Mouse (Mus musculus) cerebellum, adult 2 months (tissue): ENCODE results near the gene Crabp1.

Experiments
- CTCF ChIP-seq: fragments of 200-500 bp; IDR thresholded peaks from 2 replicates; pipeline ENCODE4 v1.5.1; 2011; ENCODE audit warnings: low read depth, mild to moderate bottlenecking, control low read depth, low read length, moderate library complexity, borderline replicate concordance; ENCODE audit not compliant: insufficient read depth
- POLR2A ChIP-seq: fragments of 200-500 bp; IDR thresholded peaks from 2 replicates; pipeline ENCODE4 v1.6.1; 2011; ENCODE audit warnings: low read length, control low read depth, borderline replicate concordance; ENCODE audit not compliant: insufficient read depth

DNA sequence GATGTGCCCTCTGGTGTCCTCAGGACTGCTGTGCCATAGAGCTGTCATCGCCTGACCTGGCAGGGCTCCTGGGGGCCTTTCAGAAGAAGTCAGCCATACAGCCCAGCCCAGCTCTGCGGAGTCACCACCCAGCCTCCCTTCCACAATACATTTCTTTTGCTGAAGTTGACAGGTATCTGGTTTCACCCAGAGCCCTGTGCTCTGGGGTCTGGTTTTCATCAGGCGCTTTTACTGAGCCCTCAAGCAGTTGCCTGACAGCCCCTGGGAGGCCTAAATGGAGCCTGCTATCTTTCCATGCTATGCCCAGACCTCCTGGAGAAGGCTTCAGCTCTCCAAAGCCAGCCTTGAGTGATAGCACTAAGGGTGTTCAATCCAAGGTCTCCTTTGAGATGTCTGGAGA lies 19.5 kb downstream of the Crabp1 start:
- no peak for TF ChIP-seq CTCF
- no peak for TF ChIP-seq POLR2A
